Mouse (Mus musculus) forebrain, embryonic 14.5 days (tissue): ENCODE data around the gene Gm9887. TPM values are rescaled to one million over a fixed set of nuclear protein-coding genes. Genes with fewer than 3 reads are reported as not detected.
"Not testable (repeated sequence)": the region's sequence is repeated elsewhere in the genome, so short reads cannot be mapped to it uniquely, and the experiment has no call there.

Experiments
- ATAC-seq: fragments of 200-750 bp; cut with Nextera tagmentation; 2 replicates; pipeline ENCODE4 v1.8.0; 2017; ENCODE audit warnings: mild to moderate bottlenecking, moderate library complexity
- DNase-seq: peaks from one replicate; pipeline ENCODE4 v3.0.0-alpha.2; 2015; ENCODE audit warnings: low spot score
- H3K27ac ChIP-seq: fragments of 300-500 bp; sonication (generic); 2 replicates; pipeline ENCODE4 v1.5.1; 2014; ENCODE audit warnings: low read depth, mild to moderate bottlenecking, control low read depth, low read length, moderate library complexity
- H3K27me3 ChIP-seq: fragments of 300-500 bp; sonication (generic); replicated peaks from 2 replicates; pipeline ENCODE4 v1.6.1; 2014; ENCODE audit warnings: low read length, control low read depth, mixed read lengths; ENCODE audit not compliant: control insufficient read depth, insufficient read depth
- H3K36me3 ChIP-seq: fragments of 300-500 bp; sonication (generic); 2 replicates; pipeline ENCODE4 v1.6.1; 2014; ENCODE audit warnings: low read length, control low read depth; ENCODE audit not compliant: control insufficient read depth, insufficient read depth
- H3K4me1 ChIP-seq: fragments of 300-500 bp; sonication (generic); 2 replicates; pipeline ENCODE4 v1.6.1; 2014; ENCODE audit warnings: antibody characterized with exemption, low read length, control low read depth; ENCODE audit not compliant: control insufficient read depth, insufficient read depth
- H3K4me2 ChIP-seq: fragments of 300-500 bp; sonication (generic); 2 replicates; pipeline ENCODE4 v1.6.1; 2014; ENCODE audit warnings: mild to moderate bottlenecking, control low read depth, low read length
- H3K4me3 ChIP-seq: fragments of 300-500 bp; sonication (generic); 2 replicates; pipeline ENCODE4 v1.5.1; 2014; ENCODE audit warnings: low read depth, low read length, control low read depth
- H3K9ac ChIP-seq: fragments of 300-500 bp; sonication (generic); 2 replicates; pipeline ENCODE4 v1.6.1; 2014; ENCODE audit warnings: mild to moderate bottlenecking, low read length, control low read depth, moderate library complexity
- H3K9me3 ChIP-seq: fragments of 300-500 bp; sonication (generic); replicated peaks from 2 replicates; pipeline ENCODE4 v1.6.1; 2016; ENCODE audit warnings: low read length, control low read depth, mixed read lengths; ENCODE audit not compliant: control insufficient read depth
- WGBS: fragments of 180-500 bp; shearing (Covaris S2); extraction: QIAGEN DNeasy Blood & Tissue Kit; methylation state at CpG from one replicate; pipeline ENCODE4 v1.1.7; 2014; 5-methylcytosine and 5-hydroxymethylcytosine counted together
- polyA plus RNA-seq: library from polyadenylated mRNA; unstranded; fragments of >200 nt; fragmentation: Nextera tagmentation; extraction: Ambion mirVana; gene quantifications from 2 replicates; pipeline ENCODE4 v1.2.1, GENCODE M21; 2014

The Gm9887 gene
- polyA plus RNA-seq, 1 experiment from 2014 or later, result 0.83 TPM

- H3K4me3 ChIP-seq, result no peak overlapping the region
- DNase-seq, result no peak
- no peak overlapping the region for H3K27ac ChIP-seq
- H3K4me2 ChIP-seq, result no peak overlapping the region
- no peak for ATAC-seq
- 0 out of 2 replicates have a peak, but pooled peaks cover 3% of the 10 kb centered on the region for H3K4me1 ChIP-seq
- no peaks in the 10 kb centered on the region for H3K9me3 ChIP-seq
- no peaks in the 10 kb centered on the region for H3K36me3 ChIP-seq
- H3K9ac ChIP-seq, result no peak overlapping the region
- no peaks in the 10 kb centered on the region for H3K27me3 ChIP-seq
Observed at GRCm38 (mm10) chr12:69366424-69366823, 5.8 kb downstream of the Gm9887 start.

GRCm38 (mm10) chr12:69365757-69366156 lies 6.5 kb downstream of the Gm9887 start:
- WGBS, result 81% methylated on average over 7 of the region's 7 CpGs
- no peaks in the 10 kb centered on the region for H3K9me3 ChIP-seq
- no peak for ATAC-seq
- H3K9ac ChIP-seq, result no peak overlapping the region
- no peaks in the 10 kb centered on the region for H3K36me3 ChIP-seq
- H3K4me1 ChIP-seq, result 0 out of 2 replicates have a peak, but pooled peaks cover 3% of the 10 kb centered on the region
- H3K27ac ChIP-seq, result no peak overlapping the region
- H3K4me2 ChIP-seq, result no peak overlapping the region
- H3K4me3 ChIP-seq, result no peak overlapping the region
- no peaks in the 10 kb centered on the region for H3K27me3 ChIP-seq
- no peak for DNase-seq

- H3K27me3 ChIP-seq, result no peaks in the 10 kb centered on the region
- peak overlapping the region; percentile 33 for H3K4me3 ChIP-seq
- H3K4me1 ChIP-seq, result 0 out of 2 replicates have a peak, but pooled peaks cover 3% of the 10 kb centered on the region
- ATAC-seq (0 out of 2 replicates have a peak, but pooled peaks have one; percentile 6), DNase-seq (peak; percentile 61)
- peak overlapping the region; percentile 42 for H3K9ac ChIP-seq
- H3K27ac ChIP-seq, result no peak overlapping the region
- 4% methylated on average over 32 of the region's 32 CpGs for WGBS
- H3K36me3 ChIP-seq, result no peaks in the 10 kb centered on the region
- H3K9me3 ChIP-seq, result no peaks in the 10 kb centered on the region
- H3K4me2 ChIP-seq, result peak overlapping the region; percentile 55
Observed at GRCm38 (mm10) chr12:69363899-69364762, 8.1 kb downstream of the Gm9887 start.

- WGBS, result 95% methylated on average over 7 of the region's 7 CpGs
- H3K9me3 ChIP-seq, H3K4me1 ChIP-seq, H3K36me3 ChIP-seq, H3K27me3 ChIP-seq, DNase-seq, H3K9ac ChIP-seq, H3K4me3 ChIP-seq, ATAC-seq, H3K27ac ChIP-seq, H3K4me2 ChIP-seq: not testable (repeated sequence)
Observed at GRCm38 (mm10) chr12:69363110-69363509, 9.1 kb downstream of the Gm9887 start.

GRCm38 (mm10) chr12:69362388-69362787 lies 9.9 kb downstream of the Gm9887 start:
- no peak overlapping the region for H3K27ac ChIP-seq
- DNase-seq (no peak), ATAC-seq (no peak)
- peaks cover 5% of the 10 kb centered on the region; the same call in 1 of the 2 replicates for H3K4me1 ChIP-seq
- peak overlapping the region; percentile 29; the same call in 1 of the 2 replicates for H3K4me3 ChIP-seq
- H3K27me3 ChIP-seq, result no peaks in the 10 kb centered on the region
- no peaks in the 10 kb centered on the region for H3K36me3 ChIP-seq
- 49% methylated on average over 4 of the region's 4 CpGs for WGBS
- H3K9me3 ChIP-seq, result no peaks in the 10 kb centered on the region
- no peak overlapping the region for H3K9ac ChIP-seq
- H3K4me2 ChIP-seq, result peak overlapping the region; percentile 45

- Histone ChIP-seq H3K36me3 (no peaks in the 10 kb centered on the region), H3K4me2 (peak overlapping the region; percentile 45), H3K27me3 (no peaks in the 10 kb centered on the region), H3K27ac (peak overlapping the region; percentile 16), H3K9ac (peak overlapping the region; percentile 46), H3K9me3 (no peaks in the 10 kb centered on the region), H3K4me3 (peak overlapping the region; percentile 29), H3K4me1 (peaks cover 7% of the 10 kb centered on the region; the same call in 1 of the 2 replicates)
- no peak for DNase-seq
- 4% methylated on average over 10 of the region's 10 CpGs for WGBS
- ATAC-seq, result no peak
Observed at GRCm38 (mm10) chr12:69361919-69362318, 10.3 kb downstream of the Gm9887 start.

GRCm38 (mm10) chr12:69360997-69361899 lies 11.0 kb downstream of the Gm9887 start:
- H3K36me3 ChIP-seq, H3K9me3 ChIP-seq, H3K4me1 ChIP-seq, H3K27me3 ChIP-seq: not testable (repeated sequence)
- H3K4me3 ChIP-seq, result peak overlapping the region; percentile 29
- DNase-seq (peak; percentile 98), ATAC-seq (peak; percentile 95)
- WGBS, result under 1% methylated on average over 38 of the region's 50 CpGs
- peak overlapping the region; percentile 16 for H3K27ac ChIP-seq
- peak overlapping the region; percentile 46 for H3K9ac ChIP-seq
- H3K4me2 ChIP-seq, result peak overlapping the region; percentile 45

- no peak overlapping the region for H3K4me3 ChIP-seq
- H3K4me2 ChIP-seq, result no peak overlapping the region
- no peaks in the 10 kb centered on the region for H3K36me3 ChIP-seq
- peaks cover 9% of the 10 kb centered on the region; the same call in 1 of the 2 replicates for H3K4me1 ChIP-seq
- DNase-seq (peak; percentile 84), ATAC-seq (peak; percentile 2; the same call in 1 of the 2 replicates)
- WGBS, result 16% methylated on average over 5 of the region's 5 CpGs
- H3K27me3 ChIP-seq, result no peaks in the 10 kb centered on the region
- no peaks in the 10 kb centered on the region for H3K9me3 ChIP-seq
- no peak overlapping the region for H3K9ac ChIP-seq
- no peak overlapping the region for H3K27ac ChIP-seq
Observed at GRCm38 (mm10) chr12:69360655-69360996, 11.6 kb downstream of the Gm9887 start.
